Mouse (Mus musculus) natural killer cell, adult 2 months (primary cell): ENCODE data around the gene Eef2k.

Experiments used
- DNase-seq, 2 experiments: peaks; one replicate each; pipeline ENCODE4 v3.0.0; 2022; ENCODE audit warnings: low spot score in 2 of 2

The Eef2k gene

GRCm38 (mm10) chr7:120843852-120844435, 1.3 kb downstream of the Eef2k start:
- no peak for DNase-seq

DNA sequence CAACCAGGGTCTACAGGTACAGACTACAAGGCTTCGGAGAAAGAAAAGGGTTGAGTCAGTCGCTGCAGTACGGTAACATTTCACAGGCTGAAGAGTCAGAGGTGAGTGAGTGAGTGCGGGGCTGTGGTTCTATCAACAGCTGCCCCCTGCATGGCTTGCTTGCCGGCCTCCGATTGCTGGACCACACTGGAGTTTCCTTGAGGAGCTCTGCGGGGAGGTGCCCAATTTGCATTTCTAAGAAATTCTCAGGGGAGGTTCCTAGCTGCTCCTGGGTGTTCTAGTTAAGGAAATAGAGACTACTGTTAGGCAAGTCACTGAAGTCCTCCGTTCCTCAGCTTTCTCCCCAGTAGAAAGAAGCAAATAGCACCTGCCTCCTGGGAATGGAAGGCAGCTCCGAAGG, 2.1 kb downstream of the Eef2k start:
- DNase-seq: no peak

- no peak for DNase-seq
Measured at GRCm38 (mm10) chr7:120848831-120849512, 6.3 kb downstream of the Eef2k start.

- no peak for DNase-seq
Measured at GRCm38 (mm10) chr7:120850165-120850564, 7.5 kb downstream of the Eef2k start.

- DNase-seq: no peak
Measured at GRCm38 (mm10) chr7:120859854-120860253, 17.2 kb downstream of the Eef2k start.

DNA sequence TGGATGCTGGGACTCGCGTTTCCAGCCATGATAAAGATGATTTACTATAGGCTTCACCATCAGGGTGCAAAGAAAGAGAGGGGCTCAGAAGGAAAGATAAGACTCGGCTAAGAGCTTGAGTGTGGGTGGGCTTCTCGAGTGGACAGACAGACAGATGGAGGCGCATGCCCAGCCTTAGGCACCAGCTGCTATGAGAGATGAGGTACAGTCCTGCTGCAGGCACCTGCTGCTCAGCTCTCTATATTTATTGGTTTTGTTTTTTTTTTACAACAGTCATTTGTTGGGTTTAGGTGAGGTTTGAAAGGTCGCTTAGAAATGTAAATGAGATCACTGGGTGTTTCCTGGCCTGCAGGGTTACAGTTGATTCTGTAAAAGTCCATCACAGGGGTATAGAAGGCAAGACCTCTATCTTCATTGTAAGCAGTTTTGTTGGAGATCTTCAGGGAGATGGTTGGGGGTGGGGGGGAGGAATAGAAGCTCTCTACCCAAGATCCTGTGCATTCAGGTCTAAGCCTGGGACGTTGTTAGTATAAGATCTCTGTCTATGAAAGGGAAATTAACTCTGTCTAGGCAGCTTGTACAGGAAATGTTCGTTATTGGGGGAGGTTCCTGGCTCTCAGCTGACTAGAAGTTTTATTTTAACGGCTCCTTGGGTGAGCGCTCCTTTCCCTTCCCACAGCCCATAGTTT, 18.3 kb downstream of the Eef2k start:
- DNase-seq: no peak

GRCm38 (mm10) chr7:120861488-120862047, 18.9 kb downstream of the Eef2k start:
- DNase-seq: no peak

DNA sequence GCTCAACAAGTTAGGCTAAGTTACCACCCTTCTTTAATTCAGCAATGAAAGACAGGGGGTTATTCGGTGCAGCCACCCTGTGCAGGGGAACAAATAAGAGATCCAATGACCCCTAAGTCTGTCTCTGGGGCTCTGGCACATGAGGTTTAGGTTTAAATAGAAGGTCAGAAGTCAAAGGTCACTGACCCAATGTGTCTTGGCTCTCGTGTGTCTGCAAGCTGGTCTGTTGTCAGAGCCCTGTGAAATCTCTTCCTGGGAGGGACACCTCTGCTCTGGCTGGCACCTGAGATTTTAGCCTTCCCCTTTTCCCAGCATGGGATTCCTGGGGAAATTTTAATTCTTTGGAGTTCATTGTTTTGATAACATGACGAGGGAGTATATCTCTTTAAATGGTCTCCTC, 19.6 kb downstream of the Eef2k start:
- no peak for DNase-seq

DNA sequence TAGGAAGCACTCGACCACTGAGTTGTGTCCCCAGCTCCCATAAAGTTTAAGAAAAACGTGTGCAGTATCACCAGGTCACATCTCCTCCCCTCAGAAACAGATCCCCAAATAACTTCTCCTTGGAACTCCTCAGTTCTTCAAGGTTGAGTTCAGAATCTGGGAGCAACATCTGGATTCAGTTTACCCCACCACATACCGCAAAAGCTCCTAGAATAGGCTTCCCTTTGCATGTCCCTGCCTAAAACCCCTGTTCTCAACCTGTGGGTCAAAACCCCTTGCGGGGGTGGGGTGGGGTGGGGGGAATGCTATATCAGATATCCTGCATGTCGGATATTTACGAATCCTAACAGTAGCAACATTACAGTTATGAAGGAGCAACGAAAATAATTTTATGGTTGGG, 20.0 kb downstream of the Eef2k start:
- DNase-seq: no peak

DNA sequence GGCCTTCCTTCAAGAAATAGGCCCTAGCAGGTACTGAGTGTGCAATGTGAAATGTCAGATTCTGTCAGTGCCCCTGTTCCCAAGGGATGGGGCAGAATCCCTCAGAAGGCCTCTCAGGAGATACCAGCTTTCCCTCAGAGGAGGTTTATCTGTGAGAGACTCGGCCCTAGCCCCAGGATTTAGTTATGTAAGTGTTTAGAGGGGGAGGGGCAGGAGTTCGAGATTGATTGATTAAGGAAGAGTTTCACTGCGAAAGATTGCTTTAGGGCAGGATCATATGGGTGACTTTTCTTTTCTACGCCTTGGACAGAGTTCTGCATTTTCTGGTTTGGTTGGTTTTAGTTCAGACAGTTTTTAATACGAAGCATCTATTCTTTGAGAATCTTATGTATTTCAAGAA, 20.8 kb downstream of the Eef2k start:
- DNase-seq: no peak

- peak in 1 of 2 experiments; percentile 67 for DNase-seq
Measured at GRCm38 (mm10) chr7:120865100-120865499, 22.5 kb downstream of the Eef2k start.

DNA sequence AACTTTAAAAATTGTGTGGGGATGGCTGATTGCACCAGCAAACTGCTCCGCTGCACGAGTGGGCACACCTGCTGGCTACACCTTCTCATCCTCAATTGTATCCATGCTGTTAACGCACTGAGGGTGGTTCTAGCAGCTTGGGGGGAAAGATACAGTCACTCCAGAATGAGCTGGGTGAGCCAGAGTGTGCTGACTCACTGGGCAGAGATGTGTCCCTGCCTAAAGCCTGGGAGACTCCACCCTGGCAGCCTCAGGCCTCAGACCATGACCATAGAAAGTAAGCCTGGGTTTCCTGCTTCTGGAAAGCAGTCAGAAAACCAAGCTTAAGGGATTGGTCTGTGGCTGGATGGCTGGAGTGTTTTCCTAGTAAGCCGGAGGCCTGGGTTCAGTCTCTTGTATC, 23.2 kb downstream of the Eef2k start:
- DNase-seq: no peak

GRCm38 (mm10) chr7:120866684-120867083, 24.1 kb downstream of the Eef2k start:
- DNase-seq: no peak

DNA sequence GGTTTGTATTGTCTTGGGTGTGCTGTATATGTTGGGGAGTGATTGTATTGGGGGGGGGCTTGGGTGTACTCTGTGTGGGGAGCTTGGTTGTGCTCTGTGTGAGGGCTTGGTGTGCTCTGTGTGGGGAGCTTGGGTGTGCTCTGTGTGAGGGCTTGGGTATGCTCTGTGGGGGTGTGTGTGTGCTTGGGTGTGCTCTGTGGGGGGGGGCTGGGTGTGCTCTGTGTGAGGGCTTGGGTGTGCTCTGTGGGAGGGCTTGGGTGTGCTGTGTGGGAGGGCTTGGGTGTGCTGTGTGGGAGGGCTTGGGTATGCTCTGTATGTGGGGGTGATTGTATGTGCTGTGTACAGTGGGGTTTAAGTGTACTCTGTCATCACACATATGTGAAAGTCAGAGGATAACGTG, 25.1 kb downstream of the Eef2k start:
- no peak for DNase-seq

- DNase-seq: no peak
Measured at GRCm38 (mm10) chr7:120869883-120870282, 27.3 kb downstream of the Eef2k start.

- no peak for DNase-seq
Measured at GRCm38 (mm10) chr7:120870431-120871008, 27.9 kb downstream of the Eef2k start.

- no peak for DNase-seq
Measured at GRCm38 (mm10) chr7:120873083-120873482, 30.5 kb downstream of the Eef2k start.

DNA sequence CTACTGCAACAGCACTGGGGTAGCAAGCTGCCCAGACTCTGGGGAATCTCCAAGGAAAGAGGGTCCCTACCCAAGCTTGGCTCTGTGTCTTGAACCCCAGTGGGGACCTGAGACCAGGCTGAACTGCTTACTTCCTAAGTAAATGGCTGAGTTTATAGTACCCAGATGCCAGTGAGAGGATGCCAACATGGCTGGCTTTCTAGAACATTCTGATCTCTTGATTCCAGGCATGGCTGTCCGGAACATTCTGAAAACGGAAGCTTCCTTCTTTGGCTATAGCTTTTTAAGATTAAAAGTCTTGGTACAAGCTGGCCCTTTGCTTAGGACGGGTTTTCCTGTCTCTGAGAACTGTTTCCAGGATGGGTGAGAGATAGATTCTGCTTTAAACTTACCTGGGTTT, 31.4 kb downstream of the Eef2k start:
- DNase-seq: no peak

DNA sequence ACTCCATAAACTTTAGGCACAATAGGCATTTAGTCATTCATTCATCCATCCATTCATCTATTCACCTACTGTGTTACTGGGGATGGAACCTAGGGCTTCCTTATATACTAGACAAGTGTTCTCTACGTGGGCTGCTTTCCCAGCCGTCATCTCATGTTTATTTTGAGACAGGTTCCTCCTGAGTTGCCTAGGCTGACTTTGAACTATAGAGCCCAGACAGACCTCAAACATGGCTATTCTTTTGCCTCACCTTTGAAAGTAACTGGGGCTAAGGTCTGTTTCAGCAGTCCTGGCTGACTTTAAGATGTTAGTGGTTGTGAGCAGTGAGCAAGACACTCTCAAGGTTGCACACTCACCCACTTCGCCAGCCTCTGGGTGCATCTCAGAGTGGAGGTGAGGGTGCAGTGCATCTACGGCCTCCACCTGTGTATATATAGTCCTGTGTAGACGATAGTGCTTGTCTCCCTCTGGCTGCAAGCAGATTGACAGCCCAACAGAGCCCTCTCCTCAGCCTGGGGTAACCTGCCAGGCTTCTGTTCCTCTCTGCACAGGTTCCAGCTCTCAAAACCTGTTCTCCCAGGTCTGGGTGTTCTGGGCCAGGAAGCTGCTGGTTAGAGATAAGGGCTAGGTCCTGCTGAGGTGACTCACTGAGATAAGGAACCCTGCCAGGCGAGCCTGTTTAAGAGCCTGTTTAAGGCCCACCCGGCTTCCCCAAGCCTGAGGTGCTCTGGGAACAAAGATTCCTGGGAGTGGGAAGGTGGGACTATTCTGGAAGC, 32.3 kb downstream of the Eef2k start:
- DNase-seq: no peak

DNA sequence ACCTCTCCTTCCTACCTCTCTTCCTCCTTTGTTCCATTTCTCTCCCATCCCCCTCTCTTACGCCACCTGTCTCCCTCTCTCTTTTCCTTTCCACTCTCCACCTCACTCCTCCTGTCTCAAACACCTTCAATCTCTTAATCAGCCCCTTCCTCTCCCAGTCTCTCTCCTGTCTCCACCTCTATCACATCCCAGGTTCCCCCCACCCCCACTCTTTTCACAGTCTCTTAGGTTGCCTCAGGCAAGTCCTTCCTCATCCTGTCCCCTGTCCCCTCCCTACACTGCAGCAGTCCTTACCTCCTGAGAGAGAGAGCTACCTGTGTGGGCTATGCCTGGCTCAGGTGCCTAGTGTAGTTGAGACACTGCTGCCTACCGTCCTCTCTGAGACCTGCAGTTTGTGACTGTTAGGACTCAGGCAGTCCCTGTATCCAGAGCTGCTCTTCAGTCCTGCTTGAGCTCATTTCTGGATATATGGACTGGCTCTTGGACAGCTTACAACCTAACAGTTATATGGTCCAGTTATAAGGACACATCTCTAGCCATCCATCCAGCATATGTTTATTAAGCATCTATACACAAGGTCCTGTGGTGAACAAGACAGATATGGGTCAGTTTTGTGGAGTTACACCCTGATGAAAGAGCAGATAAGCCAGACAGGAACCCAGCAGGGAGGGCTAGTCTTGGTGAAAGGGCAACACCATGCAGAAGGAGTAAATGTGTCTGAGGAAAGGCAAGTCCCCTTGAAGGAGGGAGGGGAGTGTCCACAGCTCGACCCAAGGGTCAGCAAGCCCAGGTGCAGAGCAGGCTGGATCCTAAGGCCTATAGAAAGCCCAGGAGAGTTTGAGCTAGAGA, 33.1 kb downstream of the Eef2k start:
- no peak for DNase-seq

GRCm38 (mm10) chr7:120878271-120878670, 35.6 kb downstream of the Eef2k start:
- no peak for DNase-seq
